Mouse (Mus musculus) liver, postnatal 0 days (tissue): ENCODE data around the gene H2-K1.

ENCODE experiments used
- CTCF ChIP-seq: sonication (generic); IDR thresholded peaks from 2 replicates; pipeline ENCODE4 v1.5.1; 2016; ENCODE audit warnings: antibody characterized with exemption, low read depth
- EP300 ChIP-seq: IDR thresholded peaks from 2 replicates; pipeline ENCODE4 v1.6.1; 2016; ENCODE audit warnings: antibody characterized with exemption, low read depth, mild to moderate bottlenecking

- no peak for TF ChIP-seq CTCF
- no peak for TF ChIP-seq EP300
These were observed 5.2 kb downstream of the H2-K1 start for GRCm38 (mm10) chr17:33994959-33995358.
